Mouse (Mus musculus) liver, embryonic 15.5 days (tissue): ENCODE results near the gene Axdnd1. TPM values are rescaled to one million over a fixed set of nuclear protein-coding genes. Genes with fewer than 3 reads are reported as not detected.
"Not testable (repeated sequence)": the region's sequence is repeated elsewhere in the genome, so short reads cannot be mapped to it uniquely, and the experiment has no call there.

Experiments used
- ATAC-seq: fragments of 200-750 bp; cut with Nextera tagmentation; 2 replicates; pipeline ENCODE4 v1.8.0; 2017; ENCODE audit warnings: moderate number of reproducible peaks, mild to moderate bottlenecking, moderate library complexity; ENCODE audit not compliant: insufficient read depth
- H3K27ac ChIP-seq: fragments of 300-500 bp; sonication (generic); replicated peaks from 2 replicates; pipeline ENCODE4 v1.5.1; 2015; ENCODE audit warnings: mild to moderate bottlenecking, inconsistent platforms
- H3K27me3 ChIP-seq: fragments of 300-500 bp; sonication (generic); 2 replicates; pipeline ENCODE4 v1.6.1; 2015; ENCODE audit warnings: mild to moderate bottlenecking, inconsistent platforms
- H3K36me3 ChIP-seq: fragments of 300-500 bp; sonication (generic); replicated peaks from 2 replicates; pipeline ENCODE4 v1.6.1; 2015; ENCODE audit warnings: moderate library complexity, mild to moderate bottlenecking, inconsistent platforms
- H3K4me1 ChIP-seq: fragments of 300-500 bp; sonication (generic); replicated peaks from 2 replicates; pipeline ENCODE4 v1.6.1; 2015; ENCODE audit warnings: inconsistent platforms
- H3K4me2 ChIP-seq: fragments of 300-500 bp; sonication (generic); 2 replicates; pipeline ENCODE4 v1.6.1; 2015; ENCODE audit warnings: moderate library complexity, mild to moderate bottlenecking, inconsistent platforms
- H3K4me3 ChIP-seq: fragments of 300-500 bp; sonication (generic); replicated peaks from 2 replicates; pipeline ENCODE4 v1.5.1; 2015; ENCODE audit warnings: mild to moderate bottlenecking, inconsistent platforms
- H3K9ac ChIP-seq: fragments of 300-500 bp; sonication (generic); 2 replicates; pipeline ENCODE4 v1.6.1; 2015; ENCODE audit warnings: moderate library complexity, mild to moderate bottlenecking, inconsistent platforms
- H3K9me3 ChIP-seq: fragments of 300-500 bp; sonication (generic); replicated peaks from 2 replicates; pipeline ENCODE4 v1.6.1; 2016; ENCODE audit warnings: inconsistent platforms
- WGBS: fragments of 180-500 bp; shearing (Covaris S2); methylation state at CpG from one replicate; pipeline ENCODE4 v1.1.7; 2015; ENCODE audit warnings: mixed read lengths; ENCODE audit not compliant: insufficient replicate concordance; 5-methylcytosine and 5-hydroxymethylcytosine counted together
- polyA plus RNA-seq: library from polyadenylated mRNA; unstranded; fragments of >200 nt; fragmentation: Nextera tagmentation; extraction: Ambion mirVana; gene quantifications from 2 replicates; pipeline ENCODE4 v1.2.1, GENCODE M21; 2015

The Axdnd1 gene
- polyA plus RNA-seq, 1 experiment from 2014 or later: not detected

DNA sequence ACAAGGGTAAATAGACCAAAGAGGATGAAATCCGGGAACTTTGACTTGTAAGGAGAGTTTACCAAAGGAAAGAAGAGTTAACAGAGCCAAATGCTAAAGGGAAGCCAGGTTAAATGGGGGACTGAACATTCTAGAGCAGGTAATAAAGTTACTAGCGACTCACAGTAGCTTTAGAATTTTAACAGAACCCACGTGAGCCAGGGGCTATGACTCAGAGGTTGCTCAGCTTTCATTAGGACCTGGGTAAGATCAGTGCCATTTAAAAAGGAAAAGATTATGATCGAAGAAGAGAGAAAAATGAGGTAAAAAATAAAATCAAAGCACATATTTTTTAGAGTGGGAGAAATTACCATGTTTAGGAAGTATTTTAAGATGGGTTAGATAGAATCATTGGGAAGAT, 80.1 kb downstream of the Axdnd1 start:
- Histone ChIP-seq H3K9ac (no peak overlapping the region), H3K4me1 (no peaks in the 10 kb centered on the region), H3K27ac (no peak overlapping the region), H3K4me3 (no peak overlapping the region), H3K36me3 (no peaks in the 10 kb centered on the region), H3K9me3 (no peaks in the 10 kb centered on the region), H3K4me2 (no peak overlapping the region), H3K27me3 (no peaks in the 10 kb centered on the region)
- ATAC-seq: no peak
- 52% methylated on average over 4 of the region's 4 CpGs for WGBS

GRCm38 (mm10) chr1:156323126-156323525, 97.8 kb downstream of the Axdnd1 start:
- 63% methylated on average over 9 of the region's 9 CpGs for WGBS
- H3K27ac ChIP-seq: no peak overlapping the region
- no peak for ATAC-seq

GRCm38 (mm10) chr1:156310630-156311029, 110.3 kb downstream of the Axdnd1 start, which contains the start of gene Nphs2:
Nphs2 (plus strand) TSS chr1:156310727.
- 5% methylated on average over 29 of the region's 29 CpGs for WGBS
- no peak within 1 kb of the TSS for H3K9ac ChIP-seq
- H3K4me2 ChIP-seq: peak within 1 kb of the TSS; percentile 37
- H3K9me3 ChIP-seq: no peaks in the 10 kb centered on the region
- no peak within 1 kb of the TSS for H3K27ac ChIP-seq
- no peaks in the 10 kb centered on the region for H3K36me3 ChIP-seq
- ATAC-seq: no peak
- H3K27me3 ChIP-seq: peaks cover 59% of the 10 kb centered on the region
- H3K4me3 ChIP-seq: 0 out of 2 replicates have a peak within 1 kb of the TSS, but pooled peaks have one; percentile 5
- no peaks in the 10 kb centered on the region for H3K4me1 ChIP-seq

More at GRCm38 (mm10) chr1:156323126-156323525, 97.8 kb downstream of the Axdnd1 start:
- Histone ChIP-seq H3K4me1 (no peaks in the 10 kb centered on the region), H3K9ac (no peak overlapping the region), H3K4me3 (no peak overlapping the region), H3K27me3 (no peaks in the 10 kb centered on the region), H3K36me3 (no peaks in the 10 kb centered on the region), H3K4me2 (no peak overlapping the region), H3K9me3 (no peaks in the 10 kb centered on the region)

GRCm38 (mm10) chr1:156308595-156308994, 112.4 kb downstream of the Axdnd1 start:
- ATAC-seq: no peak
- Histone ChIP-seq H3K9ac (no peak overlapping the region), H3K27ac (no peak overlapping the region), H3K4me2 (no peak overlapping the region), H3K4me3 (no peak overlapping the region), H3K36me3 (no peaks in the 10 kb centered on the region), H3K27me3 (peaks cover 79% of the 10 kb centered on the region), H3K4me1 (no peaks in the 10 kb centered on the region; the same call in 1 of the 2 replicates), H3K9me3 (no peaks in the 10 kb centered on the region)
- 16% methylated on average over 1 of the region's 1 CpGs for WGBS

DNA sequence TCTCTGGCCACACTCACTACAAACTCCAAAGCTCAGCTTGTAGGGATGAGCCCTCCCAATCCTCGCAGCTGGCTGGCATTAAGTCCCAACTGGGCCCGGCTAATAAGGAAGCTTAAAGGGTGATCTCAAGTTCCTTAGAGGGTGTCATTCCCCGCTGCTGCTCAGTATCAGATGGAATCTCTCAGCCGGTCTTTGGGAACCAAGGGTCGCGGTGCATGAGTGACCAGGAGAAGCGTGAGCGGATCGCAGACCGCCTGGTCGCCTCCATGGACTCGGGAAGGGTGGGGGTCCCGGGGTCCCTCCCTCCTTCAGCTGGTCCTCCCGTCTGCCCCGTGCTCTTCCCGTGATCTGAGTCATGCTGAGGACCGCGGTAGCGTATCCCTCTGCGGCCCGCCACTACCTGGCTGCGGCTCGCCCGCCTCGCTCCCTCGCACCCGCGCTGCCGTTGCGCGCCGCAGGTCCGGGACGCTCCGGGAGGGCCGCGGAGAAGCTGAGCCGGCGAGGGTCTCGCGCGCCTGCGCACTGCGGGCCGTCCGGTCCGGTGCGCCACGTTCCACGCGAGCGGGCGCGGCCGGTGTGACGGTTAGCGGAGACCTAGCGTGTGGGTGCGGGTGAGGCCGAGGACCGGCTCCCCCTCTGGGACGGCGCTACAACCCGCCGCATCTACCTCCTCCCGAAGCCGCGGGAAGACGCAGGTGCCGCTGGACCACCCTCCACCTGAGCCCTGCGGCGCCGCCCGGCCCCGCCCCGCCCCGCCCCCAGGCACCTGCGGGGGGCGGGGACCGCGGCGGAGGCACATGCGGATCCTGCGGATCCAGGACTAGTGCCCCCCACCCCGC, 117.8 kb downstream of the Axdnd1 start, which contains the start of gene Tdrd5:
Tdrd5 (minus strand) TSS at position 754 of the 839 bp plus-strand sequence.
- peaks cover 59% of the 10 kb centered on the region for H3K27me3 ChIP-seq
- H3K4me2 ChIP-seq: peak within 1 kb of the TSS; percentile 77
- peaks cover 7% of the 10 kb centered on the region for H3K4me1 ChIP-seq
- no peak within 1 kb of the TSS for H3K9ac ChIP-seq
- no peak within 1 kb of the TSS for H3K27ac ChIP-seq
- peak within 1 kb of the TSS; percentile 54 for H3K4me3 ChIP-seq
- H3K36me3 ChIP-seq: no peaks in the 10 kb centered on the region
- no peaks in the 10 kb centered on the region for H3K9me3 ChIP-seq
- no peak for ATAC-seq
- WGBS: 2% methylated on average over 85 of the region's 85 CpGs

DNA sequence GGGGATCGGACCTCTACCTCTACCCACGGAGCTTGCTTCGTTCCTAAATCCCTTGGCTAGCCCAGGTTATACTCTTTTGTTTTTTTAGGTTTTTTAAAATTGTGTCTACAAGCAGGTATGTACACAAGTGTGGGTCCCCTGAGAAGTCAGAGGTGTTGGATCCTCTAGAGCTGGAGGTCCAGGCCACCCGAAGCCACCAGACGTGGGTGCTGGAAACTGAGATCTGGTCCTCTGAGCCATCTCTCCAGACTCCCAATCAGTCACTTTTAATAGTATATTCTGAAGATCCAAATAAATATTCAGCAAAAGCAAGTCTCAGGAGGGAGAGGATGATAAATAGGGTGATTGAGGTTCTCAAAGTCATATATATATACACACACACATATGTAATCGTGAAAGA, 130.9 kb downstream of the Axdnd1 start:
- H3K27ac ChIP-seq: no peak overlapping the region
- ATAC-seq: no peak
- H3K36me3 ChIP-seq: no peaks in the 10 kb centered on the region
- H3K27me3 ChIP-seq: no peaks in the 10 kb centered on the region
- H3K9me3 ChIP-seq: no peaks in the 10 kb centered on the region
- 73% methylated on average over 6 of the region's 6 CpGs for WGBS
- H3K4me2 ChIP-seq: no peak overlapping the region
- H3K4me3 ChIP-seq: no peak overlapping the region
- H3K9ac ChIP-seq: no peak overlapping the region
- no peaks in the 10 kb centered on the region for H3K4me1 ChIP-seq

GRCm38 (mm10) chr1:156289222-156289587, 131.8 kb downstream of the Axdnd1 start:
- ATAC-seq, H3K4me1 ChIP-seq, H3K27ac ChIP-seq, H3K27me3 ChIP-seq, H3K4me3 ChIP-seq, H3K9me3 ChIP-seq, H3K4me2 ChIP-seq, H3K9ac ChIP-seq, H3K36me3 ChIP-seq: not testable (repeated sequence)
- 26% methylated on average over 10 of the region's 10 CpGs for WGBS

DNA sequence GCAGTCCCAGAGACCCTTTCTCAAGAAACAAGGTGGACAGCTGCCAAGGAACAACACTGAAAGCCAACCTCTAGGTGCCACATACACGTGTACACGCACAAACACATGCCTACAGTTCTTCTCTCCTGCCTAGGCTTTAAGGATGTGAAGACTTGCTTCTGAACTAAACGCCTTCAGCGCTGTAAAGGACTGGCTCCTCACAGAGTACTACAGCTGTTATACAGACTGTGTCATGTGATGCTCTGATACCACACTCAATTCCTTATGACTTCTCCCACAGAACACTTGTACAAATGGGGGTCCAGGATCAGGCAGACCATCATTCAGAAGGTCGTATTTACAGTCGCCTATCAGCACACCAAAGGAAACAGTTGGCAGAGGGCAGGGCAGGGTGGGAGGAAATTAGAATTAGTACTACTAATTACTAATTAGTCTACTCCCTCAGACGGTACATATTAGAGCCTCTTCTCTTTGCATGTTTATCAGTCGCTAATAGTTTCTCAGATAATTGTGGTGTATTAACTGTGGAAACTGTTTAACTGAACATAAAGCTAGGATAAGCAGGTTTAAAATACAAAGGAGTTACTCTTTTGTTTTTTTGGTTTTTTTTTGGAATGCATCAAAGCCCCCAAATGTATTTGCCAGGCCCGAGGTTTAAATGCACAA, 132.3 kb downstream of the Axdnd1 start:
- Histone ChIP-seq H3K4me3 (no peak overlapping the region), H3K4me1 (no peaks in the 10 kb centered on the region), H3K27me3 (no peaks in the 10 kb centered on the region), H3K4me2 (no peak overlapping the region), H3K9me3 (no peaks in the 10 kb centered on the region), H3K9ac (no peak overlapping the region), H3K36me3 (no peaks in the 10 kb centered on the region), H3K27ac (no peak overlapping the region)
- no peak for ATAC-seq
- 49% methylated on average over 9 of the region's 9 CpGs for WGBS

GRCm38 (mm10) chr1:156285541-156285896, 135.4 kb downstream of the Axdnd1 start:
- no peak overlapping the region for H3K4me2 ChIP-seq
- no peak overlapping the region for H3K9ac ChIP-seq
- H3K27ac ChIP-seq: no peak overlapping the region
- no peaks in the 10 kb centered on the region for H3K36me3 ChIP-seq
- no peak overlapping the region for H3K4me3 ChIP-seq
- no peaks in the 10 kb centered on the region for H3K27me3 ChIP-seq
- no peaks in the 10 kb centered on the region for H3K9me3 ChIP-seq
- ATAC-seq: no peak
- WGBS: 31% methylated on average over 5 of the region's 5 CpGs
- H3K4me1 ChIP-seq: no peaks in the 10 kb centered on the region

DNA sequence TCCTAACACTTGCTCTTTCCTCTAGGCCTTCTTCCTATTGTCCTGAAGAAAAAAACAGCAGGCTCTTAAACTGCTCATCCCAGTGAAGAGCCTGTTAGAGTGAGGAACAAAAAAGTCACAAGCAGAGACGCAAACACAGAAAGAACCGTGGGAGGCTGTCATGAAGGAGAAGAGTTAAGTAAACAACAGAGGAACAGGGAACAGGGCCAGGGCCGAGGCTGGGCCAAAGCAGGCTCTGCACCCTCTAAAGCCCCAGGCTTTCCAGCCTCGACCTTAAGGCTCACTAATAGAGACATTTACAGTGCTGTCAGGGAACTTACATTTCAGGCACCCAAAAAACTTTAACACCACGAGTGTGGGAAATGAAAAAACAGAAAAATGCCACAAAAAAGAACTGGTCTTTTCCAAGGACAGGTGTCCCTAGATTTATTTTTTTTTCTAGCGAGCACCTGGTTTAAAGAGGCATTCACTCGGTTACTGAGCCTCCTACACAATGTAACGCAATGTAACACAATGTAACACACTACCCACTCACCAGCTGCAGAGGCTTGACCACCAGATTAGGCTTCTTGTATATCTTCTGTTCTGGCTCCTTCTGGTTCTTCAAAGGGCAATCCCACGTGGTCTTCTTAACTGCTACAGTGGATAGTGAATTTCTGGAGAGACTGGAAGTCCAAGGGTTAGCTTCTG, 136.0 kb downstream of the Axdnd1 start:
- no peaks in the 10 kb centered on the region for H3K27me3 ChIP-seq
- H3K4me1 ChIP-seq: no peaks in the 10 kb centered on the region
- H3K4me2 ChIP-seq: no peak overlapping the region
- no peaks in the 10 kb centered on the region for H3K36me3 ChIP-seq
- no peak for ATAC-seq
- H3K4me3 ChIP-seq: no peak overlapping the region
- WGBS: 39% methylated on average over 9 of the region's 9 CpGs
- no peak overlapping the region for H3K9ac ChIP-seq
- no peaks in the 10 kb centered on the region for H3K9me3 ChIP-seq
- no peak overlapping the region for H3K27ac ChIP-seq

- Histone ChIP-seq H3K27me3 (no peaks in the 10 kb centered on the region), H3K27ac (no peak overlapping the region), H3K4me2 (no peak overlapping the region), H3K4me3 (no peak overlapping the region), H3K4me1 (no peaks in the 10 kb centered on the region), H3K36me3 (no peaks in the 10 kb centered on the region), H3K9ac (no peak overlapping the region), H3K9me3 (no peaks in the 10 kb centered on the region)
- ATAC-seq: no peak
- 16% methylated on average over 10 of the region's 10 CpGs for WGBS
Observed at GRCm38 (mm10) chr1:156284207-156284606, 136.8 kb downstream of the Axdnd1 start.
